Mouse (Mus musculus) midbrain, embryonic 16.5 days (tissue): Measurements from ENCODE around the gene Abraxas2. TPM values are rescaled to one million over a fixed set of nuclear protein-coding genes. Genes with fewer than 3 reads are reported as not detected.

Experiments
- ATAC-seq: fragments of 200-750 bp; cut with Nextera tagmentation; 2 replicates; pipeline ENCODE4 v1.8.0; 2017; ENCODE audit warnings: moderate TSS enrichment
- H3K27ac ChIP-seq: fragments of 300-500 bp; sonication (generic); 2 replicates; pipeline ENCODE4 v1.5.1; 2014; ENCODE audit warnings: mild to moderate bottlenecking, low read length, mixed read lengths
- H3K27me3 ChIP-seq: fragments of 300-500 bp; sonication (generic); 2 replicates; pipeline ENCODE4 v1.6.1; 2014; ENCODE audit warnings: low read depth, low read length, mixed read lengths; ENCODE audit not compliant: control insufficient read depth, insufficient read depth
- H3K36me3 ChIP-seq: fragments of 300-500 bp; sonication (generic); 2 replicates; pipeline ENCODE4 v1.6.1; 2014; ENCODE audit warnings: mild to moderate bottlenecking, low read length, moderate library complexity, mixed read lengths; ENCODE audit not compliant: control insufficient read depth, insufficient read depth
- H3K4me1 ChIP-seq: fragments of 300-500 bp; sonication (generic); 2 replicates; pipeline ENCODE4 v1.6.1; 2014; ENCODE audit warnings: mild to moderate bottlenecking, low read length, mixed read lengths; ENCODE audit not compliant: control insufficient read depth, insufficient read depth
- H3K4me2 ChIP-seq: fragments of 300-500 bp; sonication (generic); 2 replicates; pipeline ENCODE4 v1.6.1; 2014; ENCODE audit warnings: mild to moderate bottlenecking, low read length, mixed read lengths
- H3K4me3 ChIP-seq: fragments of 300-500 bp; sonication (generic); 2 replicates; pipeline ENCODE4 v1.5.1; 2014; ENCODE audit warnings: low read depth, mild to moderate bottlenecking, low read length, moderate library complexity, mixed read lengths
- H3K9ac ChIP-seq: fragments of 300-500 bp; sonication (generic); 2 replicates; pipeline ENCODE4 v1.6.1; 2014; ENCODE audit warnings: low read depth, low read length, mixed read lengths
- H3K9me3 ChIP-seq: fragments of 300-500 bp; sonication (generic); replicated peaks from 2 replicates; pipeline ENCODE4 v1.6.1; 2014; ENCODE audit warnings: mild to moderate bottlenecking, low read length, mixed read lengths; ENCODE audit not compliant: control insufficient read depth, poor library complexity, severe bottlenecking
- WGBS: fragments of 180-500 bp; shearing (Covaris S2); extraction: QIAGEN DNeasy Blood & Tissue Kit; methylation state at CpG from one replicate; pipeline ENCODE4 v1.1.7; 2014; 5-methylcytosine and 5-hydroxymethylcytosine counted together
- polyA plus RNA-seq: library from polyadenylated mRNA; unstranded; fragments of >200 nt; fragmentation: Nextera tagmentation; extraction: Ambion mirVana; gene quantifications from 2 replicates; pipeline ENCODE4 v1.2.1, GENCODE M21; 2015

The Abraxas2 gene
- polyA plus RNA-seq: 37.4 and 38.6 TPM in 2 replicates

DNA sequence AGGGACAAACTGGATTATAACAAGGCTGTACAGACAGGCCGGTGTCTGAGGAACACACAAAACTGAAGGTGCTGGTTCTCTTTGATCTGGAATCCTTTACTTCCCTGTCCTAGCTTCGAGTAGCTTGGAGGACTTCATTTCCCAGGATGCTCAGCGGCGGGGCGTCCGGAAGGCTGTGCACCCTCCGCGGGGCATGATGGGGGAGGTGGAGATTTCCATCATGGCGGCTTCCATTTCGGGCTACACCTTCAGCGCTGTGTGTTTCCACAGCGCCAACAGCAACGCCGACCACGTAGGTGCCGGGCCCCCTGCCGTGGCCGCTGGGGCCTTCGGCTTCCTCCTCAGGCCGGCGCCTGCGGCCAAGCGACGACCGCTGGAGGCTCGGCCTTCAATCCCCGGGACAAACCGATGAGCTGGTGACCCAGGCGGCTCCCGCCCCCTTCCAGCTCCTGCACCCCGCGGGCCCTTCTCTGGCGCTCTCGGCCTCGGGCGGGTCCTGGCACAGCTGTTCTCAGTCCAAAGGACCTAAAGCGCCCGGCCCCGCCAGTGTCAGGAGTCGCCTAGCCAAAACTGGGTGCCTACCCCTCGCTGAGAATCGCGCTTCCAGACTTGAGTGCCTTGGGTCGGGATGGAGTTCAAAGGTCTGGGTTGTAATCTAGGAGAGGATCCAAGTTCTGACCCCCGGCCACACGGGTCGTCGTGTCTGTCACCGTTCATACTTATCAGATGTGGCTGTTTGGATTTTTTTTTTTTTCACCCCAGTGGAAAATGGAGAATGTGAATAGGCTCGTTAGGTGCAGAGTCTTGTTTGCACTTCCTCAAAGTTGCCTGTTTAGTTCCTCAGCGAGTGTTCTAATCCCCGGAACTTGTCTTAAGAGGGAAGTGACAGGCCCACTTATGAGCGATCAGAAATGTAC is at the start of gene Abraxas2:
Abraxas2 (plus strand) TSS at position 184 of the 917 bp plus-strand sequence.
- Histone ChIP-seq H3K9me3 (no peaks in the 10 kb centered on the region), H3K36me3 (no peaks in the 10 kb centered on the region), H3K4me1 (peaks cover 15% of the 10 kb centered on the region), H3K4me3 (peak within 1 kb of the TSS; percentile 93), H3K9ac (peak within 1 kb of the TSS; percentile 87), H3K27me3 (no peaks in the 10 kb centered on the region), H3K27ac (peak within 1 kb of the TSS; percentile 84), H3K4me2 (peak within 1 kb of the TSS; percentile 64)
- WGBS: under 1% methylated on average over 51 of the region's 53 CpGs
- ATAC-seq: peak; percentile 96

DNA sequence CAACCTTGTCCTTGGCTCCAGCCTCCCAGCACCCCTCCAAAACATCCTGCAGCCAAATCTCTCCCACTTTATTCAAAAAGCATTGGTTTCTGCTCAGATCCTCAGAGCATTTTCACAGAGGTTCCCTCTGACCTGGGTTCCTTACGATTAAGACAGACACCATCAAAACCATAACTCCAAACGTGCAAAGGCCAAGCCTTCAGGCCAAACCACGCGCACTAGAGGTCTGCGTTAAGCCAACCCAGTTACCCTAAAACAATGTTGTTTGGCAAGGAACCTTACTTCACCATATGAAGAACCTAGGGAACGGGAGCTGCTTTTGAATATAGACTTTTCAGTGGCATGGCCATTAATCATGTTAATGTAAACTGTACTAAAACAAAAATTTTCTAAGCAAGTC is 49.3 kb upstream of the Abraxas2 start:
- H3K9me3 ChIP-seq: no peaks in the 10 kb centered on the region
- H3K4me3 ChIP-seq: no peak overlapping the region
- peak overlapping the region; percentile 38 for H3K4me2 ChIP-seq
- no peaks in the 10 kb centered on the region for H3K36me3 ChIP-seq
- H3K9ac ChIP-seq: peak overlapping the region; percentile 23; the same call in 1 of the 2 replicates
- no peak for ATAC-seq
- WGBS: 31% methylated on average over 6 of the region's 6 CpGs
- H3K27me3 ChIP-seq: no peaks in the 10 kb centered on the region
- H3K27ac ChIP-seq: peak overlapping the region; percentile 39; the same call in 1 of the 2 replicates
- H3K4me1 ChIP-seq: peaks cover 62% of the 10 kb centered on the region

DNA sequence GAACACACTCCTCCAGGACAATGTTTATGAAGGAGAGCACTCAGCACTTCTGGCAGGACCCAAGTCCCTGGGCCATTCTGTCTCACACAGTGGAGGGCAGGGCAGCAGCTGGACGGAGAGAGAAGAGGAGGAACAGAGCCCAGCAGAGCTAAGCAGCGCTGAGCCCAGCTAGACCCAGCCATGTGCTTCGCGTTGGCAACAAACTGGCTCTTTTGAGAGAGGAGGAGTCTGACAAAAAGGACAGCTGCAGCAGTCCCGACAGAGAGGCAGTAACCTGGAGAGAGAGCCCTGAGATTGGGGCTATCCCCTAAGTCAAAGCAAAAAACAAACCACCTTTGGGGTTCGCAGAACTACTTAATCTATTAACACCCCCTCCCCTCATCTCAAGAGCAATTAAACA is 48.7 kb upstream of the Abraxas2 start:
- Histone ChIP-seq H3K9ac (no peak overlapping the region), H3K4me2 (no peak overlapping the region), H3K27me3 (no peaks in the 10 kb centered on the region), H3K27ac (no peak overlapping the region), H3K36me3 (no peaks in the 10 kb centered on the region), H3K4me1 (peaks cover 62% of the 10 kb centered on the region), H3K9me3 (no peaks in the 10 kb centered on the region), H3K4me3 (no peak overlapping the region)
- WGBS: 17% methylated on average over 6 of the region's 6 CpGs
- ATAC-seq: no peak

DNA sequence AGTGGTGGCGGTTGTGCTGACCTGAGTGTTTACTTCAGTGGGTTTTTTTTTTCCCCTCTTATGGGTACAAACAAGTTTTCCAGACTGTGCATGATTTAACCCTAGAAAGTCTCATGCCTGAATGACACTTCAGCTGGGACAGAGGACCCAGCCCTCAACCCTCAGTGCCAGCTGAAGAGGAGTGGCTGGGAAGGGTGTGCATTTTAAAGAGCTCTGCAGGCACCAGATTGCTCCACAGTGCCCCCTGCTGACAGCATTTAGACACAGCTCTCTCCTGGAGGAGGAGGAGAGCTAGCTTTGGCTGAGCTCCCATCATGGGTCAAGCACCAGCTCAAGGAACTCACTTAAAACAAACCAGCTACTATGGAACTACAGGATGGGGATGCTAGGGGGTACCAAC is 48.1 kb upstream of the Abraxas2 start:
- WGBS: 61% methylated on average over 1 of the region's 1 CpGs

DNA sequence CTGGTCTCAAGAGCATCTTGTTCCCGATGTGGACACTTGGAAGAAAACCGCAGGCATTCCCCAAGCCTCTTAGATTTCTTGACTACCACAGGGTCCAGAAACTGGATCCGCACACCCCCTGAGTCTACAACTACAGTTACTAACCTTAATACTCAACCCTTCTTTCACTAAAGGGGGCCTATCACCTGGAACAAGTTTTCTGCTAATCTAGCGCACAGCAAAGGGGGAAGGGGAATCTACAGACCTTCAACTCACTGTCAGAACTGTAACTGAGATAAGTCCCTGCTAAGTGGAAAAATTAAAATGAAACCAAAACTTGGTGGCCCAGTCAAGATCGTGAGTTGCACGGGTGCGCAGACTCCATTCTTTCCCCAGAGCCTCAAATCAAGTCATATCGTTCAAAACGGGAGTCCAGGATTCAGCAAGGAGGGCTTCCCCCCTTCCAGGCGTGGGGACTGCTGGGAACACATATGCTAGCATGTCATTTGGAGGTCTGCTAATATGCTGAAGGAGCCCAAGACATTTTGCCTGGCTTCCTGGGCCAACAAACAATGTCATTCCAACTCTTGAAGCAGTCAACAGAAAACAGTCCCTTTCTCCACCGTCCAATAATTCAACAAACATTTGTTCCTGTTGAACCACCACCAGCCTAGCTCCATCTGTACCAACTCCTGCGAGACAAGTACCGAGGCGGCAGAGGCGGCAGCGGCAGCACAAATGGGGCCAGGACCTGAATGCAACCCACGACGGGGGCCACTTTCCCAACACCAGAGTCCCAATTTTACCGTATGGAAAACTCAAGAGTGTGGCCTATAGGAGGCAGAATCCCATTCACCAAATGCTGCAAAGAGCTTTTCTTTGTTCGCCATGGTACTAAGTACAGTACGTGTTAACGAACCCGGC is 47.1 kb upstream of the Abraxas2 start:
- no peaks in the 10 kb centered on the region for H3K27me3 ChIP-seq
- no peak for ATAC-seq
- H3K4me3 ChIP-seq: peak overlapping the region; percentile 67
- peak overlapping the region; percentile 73 for H3K9ac ChIP-seq
- H3K9me3 ChIP-seq: no peaks in the 10 kb centered on the region
- peak overlapping the region; percentile 96 for H3K4me2 ChIP-seq
- H3K4me1 ChIP-seq: peaks cover 49% of the 10 kb centered on the region
- no peaks in the 10 kb centered on the region for H3K36me3 ChIP-seq
- H3K27ac ChIP-seq: peak overlapping the region; percentile 77
- 15% methylated on average over 23 of the region's 23 CpGs for WGBS

More for the DNA sequence above, 48.1 kb upstream of the Abraxas2 start:
- peak; percentile 22; the same call in 1 of the 2 replicates for ATAC-seq
- H3K9ac ChIP-seq: no peak overlapping the region
- no peaks in the 10 kb centered on the region for H3K27me3 ChIP-seq
- peaks cover 60% of the 10 kb centered on the region for H3K4me1 ChIP-seq
- H3K4me3 ChIP-seq: no peak overlapping the region
- H3K9me3 ChIP-seq: no peaks in the 10 kb centered on the region
- no peak overlapping the region for H3K27ac ChIP-seq
- H3K36me3 ChIP-seq: no peaks in the 10 kb centered on the region
- no peak overlapping the region for H3K4me2 ChIP-seq

GRCm38 (mm10) chr7:132812619-132813415 is 46.2 kb upstream of the Abraxas2 start:
- Histone ChIP-seq H3K4me1 (peaks cover 41% of the 10 kb centered on the region), H3K27me3 (no peaks in the 10 kb centered on the region), H3K9ac (peak overlapping the region; percentile 73), H3K4me2 (peak overlapping the region; percentile 96), H3K27ac (peak overlapping the region; percentile 77), H3K36me3 (no peaks in the 10 kb centered on the region), H3K9me3 (no peaks in the 10 kb centered on the region), H3K4me3 (peak overlapping the region; percentile 67)
- under 1% methylated on average over 59 of the region's 59 CpGs for WGBS
- ATAC-seq: peak; percentile 61

- peaks cover 36% of the 10 kb centered on the region for H3K4me1 ChIP-seq
- peak within 1 kb of the TSS; percentile 67 for H3K4me3 ChIP-seq
- peak within 1 kb of the TSS; percentile 96 for H3K4me2 ChIP-seq
- peak within 1 kb of the TSS; percentile 73 for H3K9ac ChIP-seq
- no peaks in the 10 kb centered on the region for H3K36me3 ChIP-seq
- H3K27ac ChIP-seq: peak within 1 kb of the TSS; percentile 77
- peak; percentile 70 for ATAC-seq
- no peaks in the 10 kb centered on the region for H3K9me3 ChIP-seq
- under 1% methylated on average over 67 of the region's 85 CpGs for WGBS
- H3K27me3 ChIP-seq: no peaks in the 10 kb centered on the region
These were observed 45.5 kb upstream of the Abraxas2 start, which contains the start of gene Fam53b for GRCm38 (mm10) chr7:132813416-132814088. Gene Fam53b (minus strand): TSS chr7:132813886.

DNA sequence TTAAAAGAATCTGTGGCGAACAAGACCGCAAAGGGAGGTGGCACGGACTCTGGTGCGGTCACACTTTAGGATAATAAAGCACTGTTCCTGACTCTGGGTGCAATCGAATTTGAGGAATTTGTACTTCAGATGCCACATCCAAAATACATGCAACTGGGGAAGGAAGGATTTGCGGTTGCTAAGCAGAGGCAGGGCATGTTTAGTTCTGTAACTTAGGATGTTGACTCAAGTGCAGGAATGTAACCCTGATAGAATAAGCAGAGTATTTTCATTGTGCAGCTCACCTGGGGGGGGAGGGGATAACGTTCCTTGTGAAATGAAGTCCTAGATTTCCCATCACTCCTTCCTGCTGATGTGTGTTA is 45.0 kb upstream of the Abraxas2 start:
- H3K36me3 ChIP-seq: no peaks in the 10 kb centered on the region
- H3K27ac ChIP-seq: peak overlapping the region; percentile 77
- H3K4me1 ChIP-seq: peaks cover 30% of the 10 kb centered on the region
- no peaks in the 10 kb centered on the region for H3K27me3 ChIP-seq
- no peaks in the 10 kb centered on the region for H3K9me3 ChIP-seq
- peak overlapping the region; percentile 96 for H3K4me2 ChIP-seq
- ATAC-seq: no peak
- H3K4me3 ChIP-seq: peak overlapping the region; percentile 67
- 1% methylated on average over 7 of the region's 7 CpGs for WGBS
- H3K9ac ChIP-seq: peak overlapping the region; percentile 73
